Mouse (Mus musculus) forebrain, embryonic 15.5 days (tissue): ENCODE measurements around the gene Mtrf1l. TPM values are rescaled to one million over a fixed set of nuclear protein-coding genes. Genes with fewer than 3 reads are reported as not detected.

Experiments
- ATAC-seq: fragments of 200-750 bp; cut with Nextera tagmentation; replicated peaks from 2 replicates; pipeline ENCODE4 v1.8.0; 2017; ENCODE audit warnings: mild to moderate bottlenecking, moderate TSS enrichment, moderate library complexity
- H3K27ac ChIP-seq: fragments of 300-500 bp; sonication (generic); replicated peaks from 2 replicates; pipeline ENCODE4 v1.5.1; 2015; ENCODE audit warnings: mild to moderate bottlenecking, inconsistent platforms
- H3K27me3 ChIP-seq: fragments of 300-500 bp; sonication (generic); 2 replicates; pipeline ENCODE4 v1.6.1; 2015; ENCODE audit warnings: inconsistent platforms
- H3K36me3 ChIP-seq: fragments of 300-500 bp; sonication (generic); 2 replicates; pipeline ENCODE4 v1.6.1; 2015; ENCODE audit warnings: mild to moderate bottlenecking, inconsistent platforms
- H3K4me1 ChIP-seq: fragments of 300-500 bp; sonication (generic); 2 replicates; pipeline ENCODE4 v1.6.1; 2015; ENCODE audit warnings: inconsistent platforms
- H3K4me2 ChIP-seq: fragments of 300-500 bp; sonication (generic); replicated peaks from 2 replicates; pipeline ENCODE4 v1.6.1; 2015; ENCODE audit warnings: mild to moderate bottlenecking, inconsistent platforms
- H3K4me3 ChIP-seq: fragments of 300-500 bp; sonication (generic); 2 replicates; pipeline ENCODE4 v1.5.1; 2015; ENCODE audit warnings: mild to moderate bottlenecking, inconsistent platforms
- H3K9ac ChIP-seq: fragments of 300-500 bp; sonication (generic); replicated peaks from 2 replicates; pipeline ENCODE4 v1.6.1; 2015; ENCODE audit warnings: mild to moderate bottlenecking, inconsistent platforms
- H3K9me3 ChIP-seq: fragments of 300-500 bp; sonication (generic); 2 replicates; pipeline ENCODE4 v1.6.1; 2016; ENCODE audit warnings: inconsistent platforms
- WGBS: fragments of 180-500 bp; shearing (Covaris S2); methylation state at CpG from one replicate; pipeline ENCODE4 v1.1.7; 2015; ENCODE audit warnings: mixed read lengths; 5-methylcytosine and 5-hydroxymethylcytosine counted together
- polyA plus RNA-seq: library from polyadenylated mRNA; unstranded; fragments of >200 nt; fragmentation: Nextera tagmentation; extraction: Ambion mirVana; gene quantifications from 2 replicates; pipeline ENCODE4 v1.2.1, GENCODE M21; 2015

The Mtrf1l gene
- polyA plus RNA-seq, 1 experiment from 2014 or later: 11.4 TPM

DNA sequence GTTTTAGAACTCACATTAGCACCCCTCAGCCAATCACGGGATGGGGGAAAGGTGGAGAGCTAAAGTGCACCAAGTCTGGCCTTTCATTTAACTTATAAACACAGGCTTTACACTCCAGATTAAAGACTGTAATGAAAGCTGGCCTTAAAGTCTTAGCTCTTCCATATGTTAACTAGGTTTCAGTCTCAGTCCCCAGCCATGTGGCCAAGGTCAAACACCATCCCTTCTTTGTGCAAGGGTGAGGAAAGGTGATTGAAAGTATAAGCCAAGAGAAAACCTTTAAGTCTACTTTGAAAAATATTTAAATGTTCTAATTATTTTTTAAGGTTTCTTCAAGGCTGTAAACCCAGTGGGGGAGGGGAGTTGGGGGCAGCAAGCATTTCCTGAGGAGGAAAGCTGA is 20.0 kb downstream of the Mtrf1l start:
- Histone ChIP-seq H3K4me3 (peak overlapping the region; percentile 58), H3K4me1 (peaks cover 46% of the 10 kb centered on the region), H3K27me3 (no peaks in the 10 kb centered on the region), H3K36me3 (peaks cover 22% of the 10 kb centered on the region), H3K4me2 (peak overlapping the region; percentile 89), H3K27ac (no peak overlapping the region), H3K9me3 (no peaks in the 10 kb centered on the region), H3K9ac (peak overlapping the region; percentile 27)
- WGBS: 2% methylated on average over 1 of the region's 1 CpGs
- ATAC-seq: no peak

DNA sequence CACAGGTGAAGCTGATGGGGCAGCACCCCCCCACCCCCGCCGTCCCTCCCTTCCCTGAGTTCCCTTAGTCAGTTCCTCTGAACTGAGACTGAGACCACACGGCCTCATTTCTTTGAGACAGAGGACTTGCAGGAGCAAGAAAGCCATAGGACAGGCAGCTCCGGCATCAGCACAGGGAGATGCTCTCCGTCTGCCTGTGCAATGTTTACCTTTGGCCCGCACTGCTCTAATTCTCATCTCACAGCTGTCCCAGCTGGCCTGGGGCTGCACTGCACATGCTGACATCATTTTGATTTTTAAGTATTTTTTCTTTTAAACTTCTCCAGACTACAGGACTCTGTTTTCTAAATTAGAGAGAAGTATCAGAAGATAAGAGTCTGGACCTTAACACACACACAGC is 20.8 kb downstream of the Mtrf1l start:
- Histone ChIP-seq H3K4me2 (peak overlapping the region; percentile 89), H3K36me3 (peaks cover 27% of the 10 kb centered on the region), H3K9ac (0 out of 2 replicates have a peak overlapping the region, but pooled peaks have one; percentile 0), H3K9me3 (no peaks in the 10 kb centered on the region), H3K27ac (no peak overlapping the region), H3K4me3 (peak overlapping the region; percentile 58), H3K4me1 (peaks cover 46% of the 10 kb centered on the region), H3K27me3 (no peaks in the 10 kb centered on the region)
- WGBS: 30% methylated on average over 6 of the region's 6 CpGs
- no peak for ATAC-seq

DNA sequence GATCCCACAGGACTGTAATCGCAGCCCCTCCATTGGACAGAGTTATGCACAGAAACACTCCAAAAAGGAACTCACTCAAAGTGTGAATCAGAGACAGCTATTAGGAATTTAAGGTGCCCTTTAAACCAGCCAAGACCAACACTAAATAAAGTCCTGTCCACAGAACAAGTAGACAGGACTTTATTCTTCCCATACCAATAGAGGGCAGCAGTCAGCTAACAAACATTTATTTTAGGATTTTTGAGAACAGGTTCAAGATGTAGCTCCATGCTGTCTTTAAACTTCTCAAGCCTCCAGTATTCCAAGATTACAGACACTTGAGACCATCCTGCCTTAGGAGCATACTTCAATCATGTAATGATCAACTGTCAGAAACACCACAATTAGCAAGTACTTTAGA is 23.2 kb downstream of the Mtrf1l start:
- H3K9me3 ChIP-seq: no peaks in the 10 kb centered on the region
- WGBS: 90% methylated on average over 1 of the region's 1 CpGs
- no peak overlapping the region for H3K9ac ChIP-seq
- H3K36me3 ChIP-seq: peaks cover 27% of the 10 kb centered on the region
- H3K4me3 ChIP-seq: no peak overlapping the region
- no peaks in the 10 kb centered on the region for H3K27me3 ChIP-seq
- H3K4me2 ChIP-seq: no peak overlapping the region
- H3K27ac ChIP-seq: no peak overlapping the region
- no peak for ATAC-seq
- peaks cover 41% of the 10 kb centered on the region for H3K4me1 ChIP-seq

DNA sequence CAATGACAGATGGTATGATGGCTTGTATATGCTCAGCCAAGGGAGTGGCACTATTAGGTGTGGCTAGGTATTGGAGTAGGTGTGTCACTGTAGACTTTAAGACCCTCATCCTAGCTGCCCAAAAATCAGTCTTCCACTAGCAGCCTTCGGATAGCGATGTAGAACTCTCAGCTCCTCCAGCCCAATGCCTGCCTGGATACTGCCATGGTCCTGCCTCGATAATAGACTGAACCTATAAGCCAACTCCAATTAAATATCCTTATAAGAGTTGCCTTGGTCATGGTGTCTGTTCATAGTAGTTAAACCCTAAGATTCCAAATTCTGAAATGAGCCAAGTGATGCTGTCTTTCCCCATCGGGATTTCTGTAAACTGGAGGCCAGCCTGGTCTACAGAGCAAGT is 25.6 kb downstream of the Mtrf1l start:
- ATAC-seq: no peak
- H3K27ac ChIP-seq: no peak overlapping the region
- 90% methylated on average over 4 of the region's 4 CpGs for WGBS

DNA sequence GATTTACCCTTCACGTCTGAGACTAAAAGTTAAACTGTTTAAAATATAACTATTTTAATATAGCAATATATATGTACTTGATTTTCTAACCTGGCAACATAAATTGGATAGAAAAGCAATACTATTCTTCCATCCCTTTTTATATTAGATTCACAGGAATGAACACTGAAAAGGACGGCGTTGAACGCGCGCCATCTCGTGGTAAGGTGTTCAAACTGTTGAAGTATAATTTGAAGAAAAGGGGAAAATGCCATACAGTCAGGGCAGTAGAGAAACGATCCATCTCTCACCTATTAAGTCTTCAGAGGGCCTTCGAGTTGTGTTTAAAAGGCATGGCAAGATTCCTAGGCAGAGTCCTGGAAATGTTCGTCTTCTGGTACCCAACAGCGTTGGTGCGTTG is 33.1 kb downstream of the Mtrf1l start:
- peak; percentile 29 for ATAC-seq
- no peak overlapping the region for H3K27ac ChIP-seq
- WGBS: 21% methylated on average over 12 of the region's 12 CpGs

More for the DNA sequence above, 25.6 kb downstream of the Mtrf1l start:
- Histone ChIP-seq H3K4me2 (no peak overlapping the region), H3K27me3 (no peaks in the 10 kb centered on the region), H3K9ac (no peak overlapping the region), H3K9me3 (no peaks in the 10 kb centered on the region), H3K4me1 (peaks cover 22% of the 10 kb centered on the region), H3K4me3 (no peak overlapping the region), H3K36me3 (peaks cover 27% of the 10 kb centered on the region)

DNA sequence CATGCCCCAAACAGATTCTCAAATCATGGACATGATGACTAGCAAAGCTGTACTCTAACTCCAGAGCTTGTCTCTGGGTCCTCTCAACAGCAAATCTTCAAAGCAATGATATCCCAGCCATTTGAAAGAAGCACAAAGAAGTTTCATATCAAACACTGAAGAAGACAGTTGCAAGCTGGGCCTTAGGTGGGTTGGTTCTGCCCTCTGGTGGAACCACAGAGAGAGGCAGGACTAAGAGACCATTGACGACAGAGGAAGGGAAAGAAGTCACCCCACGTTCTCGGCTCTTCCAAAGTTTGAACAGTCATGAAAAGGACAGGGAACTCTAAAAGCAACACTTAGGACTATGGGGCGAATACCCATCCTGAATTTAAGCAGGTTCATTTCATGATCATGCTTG is 36.8 kb downstream of the Mtrf1l start:
- Histone ChIP-seq H3K9ac (no peak overlapping the region), H3K27ac (no peak overlapping the region), H3K27me3 (no peaks in the 10 kb centered on the region), H3K9me3 (no peaks in the 10 kb centered on the region), H3K4me2 (no peak overlapping the region), H3K4me1 (no peaks in the 10 kb centered on the region), H3K4me3 (no peak overlapping the region), H3K36me3 (no peaks in the 10 kb centered on the region)
- 0 out of 2 replicates have a peak, but pooled peaks have one; percentile 41 for ATAC-seq
- 20% methylated on average over 4 of the region's 4 CpGs for WGBS

More for the DNA sequence above, 33.1 kb downstream of the Mtrf1l start:
- H3K36me3 ChIP-seq: no peaks in the 10 kb centered on the region
- H3K9ac ChIP-seq: no peak overlapping the region
- no peaks in the 10 kb centered on the region for H3K9me3 ChIP-seq
- H3K4me1 ChIP-seq: no peaks in the 10 kb centered on the region
- no peak overlapping the region for H3K4me2 ChIP-seq
- H3K27me3 ChIP-seq: no peaks in the 10 kb centered on the region
- H3K4me3 ChIP-seq: no peak overlapping the region

Other genes with a start within 250 kb of the Mtrf1l start
- gene Myct1, start 230.1 kb downstream of the Mtrf1l start, polyA plus RNA-seq: 0.96 and 1.1 TPM in 2 replicates
- gene Vip, start 184.7 kb downstream of the Mtrf1l start, polyA plus RNA-seq: not detected in 2 replicates
- gene Fbxo5, start 18.3 kb downstream of the Mtrf1l start, polyA plus RNA-seq: 36.2 and 39.2 TPM in 2 replicates
- 12.2 and 12.7 TPM in 2 replicates for gene Rgs17, start 98.5 kb upstream of the Mtrf1l start, polyA plus RNA-seq